Mouse (Mus musculus): ENCODE results near the gene Gclm. TPM values are rescaled to one million over a fixed set of nuclear protein-coding genes. Genes with fewer than 3 reads are reported as not detected.
A peak's percentile ranks its signal among the peaks of the same experiment; 100 is the strongest.
"Not testable (repeated sequence)": the region's sequence is repeated elsewhere in the genome, so short reads cannot be mapped to it uniquely, and the experiment has no call there.

The Gclm gene
- total RNA-seq (2021), result 10 to 100 TPM; 24.6 to 31.9 TPM
- long read RNA-seq, experiment 1, full-length matches to known transcripts, result 37 of 37 reads
- long read RNA-seq, experiment 1, partial matches to known transcripts, result 0 of 37 reads
- long read RNA-seq, experiment 1, other reads (novel, unspliced or antisense), result 0 of 37 reads
- long read RNA-seq, experiment 2, full-length matches to known transcripts, result 24 of 25 reads
- long read RNA-seq, experiment 2, partial matches to known transcripts, result 0 of 25 reads
- long read RNA-seq, experiment 2, other reads (novel, unspliced or antisense), result 1 of 25 reads

- peak; percentile 92 for DNase-seq (ENCODE audit: low spot score)
Measured at GRCm38 (mm10) chr3:122245215-122245877, at the start of gene Gclm. Gclm (plus strand) TSS chr3:122245557.

GRCm38 (mm10) chr3:122196621-122197298 lies 48.6 kb upstream of the Gclm start:
- DNase-seq (ENCODE audit: low spot score), result no peak

GRCm38 (mm10) chr3:122198532-122198931 lies 46.8 kb upstream of the Gclm start:
- DNase-seq (ENCODE audit: low spot score), result no peak

- peak; percentile 2 for DNase-seq (ENCODE audit: low spot score)
Measured at GRCm38 (mm10) chr3:122198966-122199381, 46.4 kb upstream of the Gclm start.

DNA sequence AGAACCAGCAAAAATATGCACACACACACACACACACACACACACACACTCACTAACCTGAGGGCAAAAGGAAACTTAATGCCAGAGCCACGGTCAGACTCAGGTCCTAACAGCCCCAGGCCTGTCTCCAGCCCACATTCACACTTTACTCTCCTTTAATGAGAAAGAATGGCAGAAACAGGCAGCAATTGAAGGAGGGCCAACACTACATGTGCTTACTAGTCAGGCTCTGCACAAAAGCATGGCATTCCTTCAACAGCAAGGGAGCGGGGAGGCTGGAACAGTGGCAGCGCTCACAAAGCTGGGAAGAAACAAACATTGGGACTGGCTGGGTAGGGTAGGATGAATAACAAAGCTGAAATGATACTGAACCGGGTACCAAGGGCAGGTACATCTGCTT lies 45.8 kb upstream of the Gclm start:
- DNase-seq (ENCODE audit: low spot score), result no peak

DNA sequence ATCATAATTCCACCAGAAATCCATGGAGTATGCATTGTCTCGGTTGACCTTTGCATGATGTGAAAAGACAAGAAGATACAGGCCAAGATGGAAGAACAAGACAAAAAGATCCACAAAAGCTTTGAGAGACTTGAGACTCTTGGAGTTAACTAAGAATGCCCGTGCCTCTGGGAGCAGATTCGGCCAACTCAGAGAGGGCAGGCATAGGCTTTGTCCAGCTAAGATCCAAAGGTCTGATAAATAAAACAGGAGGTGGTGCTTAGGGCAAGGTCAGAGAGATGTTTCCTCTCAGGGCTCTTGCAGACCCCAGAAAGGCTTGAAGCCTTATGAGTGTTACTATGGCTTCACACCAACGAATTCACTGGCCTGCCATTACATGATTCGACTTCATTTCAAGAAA lies 45.3 kb upstream of the Gclm start:
- DNase-seq (ENCODE audit: low spot score), result no peak

- DNase-seq (ENCODE audit: low spot score), result no peak
Measured at GRCm38 (mm10) chr3:122200447-122200846, 44.9 kb upstream of the Gclm start.

DNA sequence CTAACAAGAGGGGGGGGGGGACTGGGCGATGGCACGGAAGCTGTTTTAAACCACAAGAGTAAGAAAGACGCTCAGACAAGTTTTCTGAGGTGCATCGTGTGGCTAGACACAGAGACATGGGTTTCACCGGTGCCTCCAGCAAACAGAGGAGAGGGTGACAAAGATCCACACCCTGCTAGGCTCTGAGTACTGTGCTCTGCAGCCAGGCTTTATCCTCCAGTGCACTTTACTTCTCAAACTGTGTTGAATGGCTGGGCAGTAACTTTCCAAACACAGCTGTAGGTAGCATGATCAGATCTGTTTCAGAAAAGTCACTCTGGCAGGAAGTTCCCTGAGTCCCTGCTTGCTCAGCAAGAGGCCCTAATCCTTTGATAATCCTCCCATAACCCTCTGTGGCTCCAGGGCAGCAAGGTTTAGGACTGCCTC lies 43.0 kb upstream of the Gclm start:
- no peak for DNase-seq (ENCODE audit: low spot score)

DNA sequence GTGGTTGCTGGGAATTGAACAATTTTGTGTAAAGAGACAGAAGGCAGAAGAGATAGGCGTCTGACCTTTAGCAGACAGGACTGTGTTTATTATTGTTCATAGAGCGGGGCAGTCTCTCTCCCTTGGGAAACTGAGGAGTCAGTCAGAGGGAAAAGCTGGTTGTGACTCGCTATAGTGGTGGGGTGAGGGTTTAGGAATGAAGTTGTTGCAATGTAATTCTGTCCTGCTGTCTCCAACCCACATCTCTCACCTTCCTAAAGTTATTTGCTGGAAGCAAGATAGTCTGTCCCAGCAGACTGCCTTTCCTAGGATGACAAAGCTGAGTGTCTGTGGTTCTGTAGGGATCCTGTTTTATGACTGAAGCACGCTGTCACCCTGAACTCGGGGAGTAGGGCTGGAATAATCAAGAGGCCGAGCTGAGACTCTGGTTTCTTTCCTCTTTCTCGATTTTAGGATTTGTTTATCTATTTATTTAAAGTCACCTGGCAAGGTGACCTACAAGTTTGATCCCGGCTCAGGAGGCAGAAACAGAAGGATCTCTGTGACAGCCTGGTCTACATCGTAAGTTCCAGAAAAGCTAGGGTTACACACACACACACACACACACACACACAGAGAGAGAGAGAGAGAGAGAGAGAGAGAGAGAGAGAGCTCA lies 41.6 kb upstream of the Gclm start:
- DNase-seq (ENCODE audit: low spot score), result no peak

- DNase-seq (ENCODE audit: low spot score), result no peak
Measured at GRCm38 (mm10) chr3:122205753-122206152, 39.6 kb upstream of the Gclm start.

DNA sequence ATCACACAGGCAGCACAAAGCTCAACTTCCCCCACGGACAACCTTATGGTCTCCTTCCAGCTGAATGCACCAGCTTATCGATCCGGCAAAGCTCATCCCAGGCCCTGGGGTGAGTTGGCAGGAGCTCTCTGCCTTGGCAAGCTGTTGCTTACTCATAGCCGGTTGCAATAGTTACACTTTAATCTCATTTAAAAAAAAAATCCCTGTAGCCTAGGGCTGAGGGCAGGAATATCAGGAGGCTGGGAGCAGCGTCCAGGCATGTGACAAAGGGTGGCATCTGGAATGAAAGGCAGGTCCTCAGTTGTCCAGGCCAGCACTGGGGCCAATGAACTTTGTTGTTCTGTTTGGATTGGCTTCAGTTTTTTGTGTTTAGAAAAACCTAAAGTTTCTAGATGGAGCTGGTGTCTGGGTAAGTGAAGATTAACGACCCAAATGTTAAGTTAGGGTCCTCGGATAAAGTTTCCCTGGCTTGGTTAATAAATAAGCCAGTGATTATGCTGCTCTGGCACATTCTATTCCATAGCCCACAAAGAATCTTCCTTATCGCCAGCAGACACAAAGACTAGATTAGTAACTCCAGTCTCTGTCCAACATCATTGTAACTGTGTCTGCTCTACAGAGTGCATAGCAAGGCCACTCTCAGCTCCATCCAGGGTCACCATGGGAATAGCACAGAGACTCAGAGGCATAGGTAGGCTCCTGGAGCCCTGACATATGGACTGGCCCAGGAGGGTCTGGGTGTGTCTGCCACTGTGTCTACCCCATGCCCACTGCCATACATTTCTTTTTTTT lies 38.9 kb upstream of the Gclm start:
- DNase-seq (ENCODE audit: low spot score), result no peak

GRCm38 (mm10) chr3:122207766-122208165 lies 37.6 kb upstream of the Gclm start:
- no peak for DNase-seq (ENCODE audit: low spot score)

DNA sequence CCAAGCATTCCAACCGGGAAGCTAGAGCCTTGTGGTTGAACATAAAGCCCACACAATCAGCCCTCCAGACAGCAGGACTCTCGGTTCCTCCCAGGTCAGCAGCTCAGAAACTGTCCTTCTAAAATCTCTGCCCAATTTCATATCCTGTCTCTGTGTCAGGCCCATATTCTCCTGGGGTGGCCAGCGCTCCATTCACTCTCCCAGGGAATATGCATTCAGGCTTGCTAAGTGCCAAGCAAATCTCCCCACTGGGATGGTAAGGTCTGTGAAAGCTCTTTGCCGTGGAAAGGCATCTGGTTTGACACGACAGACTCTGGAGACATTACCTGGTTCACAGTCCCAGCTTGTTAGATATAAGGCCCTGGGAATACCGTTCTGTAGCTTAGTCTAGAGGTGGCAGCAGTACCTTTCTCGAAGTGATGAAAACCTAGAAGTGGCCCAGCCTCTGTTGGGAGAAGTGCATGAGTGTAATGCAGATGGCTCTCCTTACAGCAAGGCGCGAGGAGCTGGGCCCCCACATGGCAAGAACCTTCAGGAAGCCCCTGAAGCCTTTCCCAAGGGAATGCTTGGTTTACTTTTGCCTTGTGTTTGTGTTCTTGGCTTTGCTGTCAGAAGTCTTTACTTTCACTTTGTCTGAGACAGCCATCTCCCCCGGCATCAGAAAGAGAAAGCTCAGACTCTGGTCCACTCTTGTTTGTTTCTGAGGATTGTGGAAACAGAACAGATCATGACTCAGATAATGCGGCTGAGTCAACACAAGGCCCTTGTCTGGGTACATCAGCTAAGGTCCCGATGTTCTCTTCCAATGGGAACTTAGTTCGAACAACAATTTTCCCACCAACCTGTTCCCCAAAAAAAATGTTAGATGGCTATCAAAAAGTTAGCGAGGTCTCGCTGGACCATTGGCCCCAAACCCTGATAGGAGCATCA lies 36.8 kb upstream of the Gclm start:
- DNase-seq (ENCODE audit: low spot score), result no peak

DNA sequence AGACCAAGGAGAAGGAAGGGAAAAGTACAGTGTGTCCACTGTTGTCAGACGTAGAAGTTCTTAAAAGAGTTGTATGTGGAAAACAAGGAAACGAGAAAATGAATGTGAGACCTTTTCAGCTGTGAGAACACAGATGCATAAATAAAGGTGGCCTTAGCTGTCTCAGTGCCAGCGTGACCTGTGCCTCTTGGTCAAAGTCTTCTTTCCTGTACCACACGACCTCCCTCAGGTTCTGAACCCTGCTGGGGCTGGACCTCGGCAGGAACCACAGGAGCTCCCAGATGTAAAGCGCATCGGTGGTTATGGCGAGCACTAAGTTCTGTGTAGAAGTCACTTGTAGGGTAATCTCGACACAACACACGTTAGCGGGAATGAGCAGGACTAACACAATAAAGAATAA lies 35.8 kb upstream of the Gclm start:
- no peak for DNase-seq (ENCODE audit: low spot score)

DNA sequence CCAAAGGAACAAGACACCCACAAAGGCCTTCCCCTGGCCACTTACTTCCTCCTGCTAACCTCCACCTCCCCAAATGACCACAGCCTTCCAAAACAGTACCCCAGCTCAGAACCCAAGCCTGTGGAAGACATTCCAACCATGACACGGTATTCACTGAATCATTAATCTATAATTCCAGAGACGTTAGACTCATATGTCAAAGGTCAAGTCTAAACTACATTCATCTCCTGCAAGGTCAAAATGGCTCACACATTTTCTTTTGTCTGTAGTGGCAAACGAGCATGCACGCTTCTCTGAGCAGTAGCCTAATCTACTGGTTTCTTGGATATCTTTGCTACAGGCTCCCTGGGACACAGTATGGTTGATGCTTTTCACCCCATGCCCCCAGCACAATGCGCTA lies 34.9 kb upstream of the Gclm start:
- DNase-seq (ENCODE audit: low spot score), result no peak

DNA sequence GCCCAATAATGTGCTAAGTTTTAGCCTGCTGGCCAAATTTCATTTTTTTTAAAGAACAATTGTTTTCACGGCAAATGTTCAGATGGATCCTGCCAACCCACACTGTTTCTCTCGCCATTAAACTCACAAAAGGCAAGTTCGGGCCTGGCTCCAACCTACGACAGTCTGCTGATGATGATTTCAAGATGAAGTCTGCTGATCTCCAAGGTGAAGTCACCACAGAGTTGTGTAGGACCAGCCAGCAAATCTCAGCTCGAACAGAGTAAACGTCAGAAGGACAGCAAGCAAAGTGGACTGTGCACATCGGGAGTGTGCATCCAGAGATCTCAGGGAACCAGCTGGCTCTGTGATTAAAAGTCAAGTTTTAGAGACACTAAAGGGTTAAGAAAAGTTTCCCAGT lies 34.5 kb upstream of the Gclm start:
- DNase-seq (ENCODE audit: low spot score), result no peak

DNA sequence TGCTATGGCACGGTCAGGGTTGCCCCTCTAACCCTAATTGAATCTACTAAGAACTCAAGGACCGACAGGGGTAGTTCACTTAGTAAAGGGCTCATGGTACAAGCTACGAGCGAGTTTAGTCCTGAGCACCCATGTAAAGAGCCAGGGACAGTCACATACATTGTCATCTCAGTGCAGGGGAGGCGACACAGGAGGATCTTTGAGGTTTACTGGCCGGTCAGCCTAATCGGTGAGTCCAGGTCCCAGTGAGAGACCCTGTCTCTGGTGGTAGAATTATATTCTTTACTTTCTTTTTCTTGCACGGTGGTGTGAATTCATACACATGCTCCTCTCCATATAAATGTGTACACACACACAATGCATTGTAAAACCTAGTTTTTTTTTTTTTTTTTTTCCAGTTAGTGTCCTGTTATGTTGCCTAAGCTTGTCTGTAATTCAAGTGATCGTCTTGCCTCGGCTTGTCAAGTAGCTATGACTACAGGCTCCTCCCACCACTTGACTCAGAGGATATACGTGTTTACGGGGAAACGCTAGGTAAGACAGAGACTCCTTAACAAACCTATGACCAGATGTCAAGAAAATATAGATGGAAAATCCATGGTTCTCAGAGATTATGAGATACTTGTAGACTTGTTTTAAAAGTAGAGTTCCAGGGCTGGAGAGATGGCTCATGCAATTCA lies 33.8 kb upstream of the Gclm start:
- no peak for DNase-seq (ENCODE audit: low spot score)

DNA sequence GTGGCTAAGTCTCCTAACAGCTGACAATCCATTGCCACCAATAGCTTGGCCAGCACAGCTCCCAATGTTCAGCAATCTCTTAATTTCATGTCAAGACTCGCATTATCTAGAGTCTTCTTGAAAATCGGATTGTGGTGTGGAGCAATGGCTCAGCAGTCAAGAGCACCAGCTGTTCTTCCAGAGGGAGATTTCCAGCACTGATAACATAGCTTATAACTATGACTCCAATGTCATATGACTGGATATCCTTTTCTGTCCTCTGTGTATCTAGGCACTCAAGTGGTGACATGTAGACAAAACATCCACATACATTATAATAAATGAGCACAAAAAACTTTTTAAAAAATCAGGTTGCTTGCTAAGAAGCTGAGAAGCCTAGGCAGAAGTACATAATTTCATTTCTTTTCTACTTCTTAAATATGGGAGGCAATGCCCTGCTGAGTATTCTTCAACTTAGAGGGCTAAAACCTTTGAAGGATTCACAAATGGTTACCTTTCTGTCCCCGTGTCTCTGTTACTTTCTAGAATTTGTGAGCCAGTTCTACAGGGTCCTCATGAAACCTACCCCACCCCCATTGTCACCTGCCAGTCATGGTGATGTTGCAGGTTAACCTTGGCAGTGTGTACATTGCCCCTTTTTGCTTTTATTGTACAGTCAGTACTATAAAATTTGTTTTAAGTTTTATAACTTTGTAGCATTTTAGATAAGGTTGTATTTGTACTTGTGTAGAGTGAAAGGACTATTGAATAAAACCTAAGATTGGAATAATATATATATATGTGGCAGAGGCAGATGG lies 23.9 kb upstream of the Gclm start:
- DNase-seq (ENCODE audit: low spot score), result no peak

GRCm38 (mm10) chr3:122226972-122227371 lies 18.4 kb upstream of the Gclm start:
- not testable (repeated sequence) for DNase-seq (ENCODE audit: low spot score)

All from gastrocnemius, adult 18-20 months (tissue).